ENCODE assay signal across 13 mouse cellular contexts in the genomic region with DNA sequence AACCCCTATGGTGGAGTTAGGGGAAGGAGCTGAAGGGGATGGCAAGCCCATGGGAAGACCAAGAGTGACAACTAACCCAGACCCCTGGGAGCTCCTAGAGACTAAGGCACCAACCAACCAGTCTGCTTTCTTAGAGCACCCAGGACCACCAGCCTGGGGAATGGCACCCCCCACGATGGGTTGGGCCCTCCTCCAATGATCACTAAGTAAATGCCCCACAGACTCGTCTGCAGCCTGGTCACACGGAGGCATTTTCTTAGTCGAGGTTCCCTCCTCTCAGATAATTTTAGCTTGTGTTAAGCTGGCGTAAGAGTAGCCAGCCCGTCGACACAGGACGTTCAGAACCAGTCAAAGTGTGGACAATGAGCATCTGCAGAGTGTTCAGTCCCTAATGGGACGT. TPM values are rescaled to one million over a fixed set of nuclear protein-coding genes. Genes with fewer than 3 reads are reported as not detected.
"Had no signal": no experiment of that assay in that cellular context is flagged by ENCODE, and none has a peak within 500 bp of the region (broad histone marks: within the 10 kb centered on the region; RNA-seq: fewer than 3 reads in every experiment).

No protein-coding gene starts in this region.

- DNase-seq: retina, postnatal 1 day; right cerebral cortex, adult 18-20 months; right cerebral cortex, postnatal 14 days; right cerebral cortex, postnatal 25 days; right cerebral cortex, postnatal 4 days; spleen, adult 18-20 months; thymus, adult 18-20 months; thymus, adult 2 months; thymus, postnatal 14 days; thymus, postnatal 25 days; thymus, postnatal 36 days; thymus, postnatal 4 days had no signal

RNA-seq across cellular contexts. Expression of a gene that starts 11.5 kb away (rescaled TPM):
- total RNA-seq: neutrophil, adult 5-6 weeks had no signal

RNA-seq across cellular contexts. Expression of a gene that starts 28.6 kb away (rescaled TPM):
- total RNA-seq: neutrophil, adult 5-6 weeks had no signal

RNA-seq across cellular contexts. Expression of a gene that starts 44.1 kb away (rescaled TPM):
- total RNA-seq: neutrophil, adult 5-6 weeks had no signal
